ENCODE assay signal across 19 mouse cellular contexts in genomic region chr13:90143245-90143644, GRCm38 (mm10). TPM values are rescaled to one million over a fixed set of nuclear protein-coding genes. Genes with fewer than 3 reads are reported as not detected.
DNase-seq lines count a peak whose midpoint lies in the region; ATAC-seq and TF ChIP-seq lines count a peak whose summit lies in the region.
"Had no signal": no experiment of that assay in that cellular context is flagged by ENCODE, and none has a peak within 500 bp of the region (broad histone marks: within the 10 kb centered on the region; RNA-seq: fewer than 3 reads in every experiment).

No protein-coding gene starts in this region.

- peak; percentile 69 for ATAC-seq in midbrain, embryonic 11.5 days (ENCODE audit: low FRiP score)
- no peak for ATAC-seq in midbrain, postnatal 0 days (ENCODE audit: low FRiP score)
- peak; percentile 61; the same call in 1 of the 2 replicates for ATAC-seq in neural tube, embryonic 12.5 days (ENCODE audit: low FRiP score, low read depth)
- ATAC-seq: liver, embryonic 12.5 days; midbrain, embryonic 13.5 days had no signal

- H3K9ac ChIP-seq in midbrain, embryonic 11.5 days (ENCODE audit: low read length): no peak overlapping the region
- no peak overlapping the region for H3K9ac ChIP-seq in midbrain, postnatal 0 days (replicated peaks; ENCODE audit: low read length, poor library complexity, severe bottlenecking)
- no peak overlapping the region for H3K9ac ChIP-seq in neural tube, embryonic 12.5 days
- H3K9ac ChIP-seq: heart, embryonic 15.5 days; limb, embryonic 13.5 days; liver, embryonic 12.5 days; midbrain, embryonic 13.5 days had no signal

- H3K4me3 ChIP-seq in midbrain, embryonic 11.5 days (ENCODE audit: low read depth, low read length): no peak overlapping the region
- H3K4me3 ChIP-seq in midbrain, postnatal 0 days (ENCODE audit: low read depth, low read length): no peak overlapping the region
- no peak overlapping the region for H3K4me3 ChIP-seq in neural tube, embryonic 12.5 days
- H3K4me3 ChIP-seq: forebrain, embryonic 10.5 days; heart, embryonic 15.5 days; limb, embryonic 13.5 days; liver, embryonic 12.5 days; midbrain, embryonic 13.5 days had no signal

- TF ChIP-seq CTCF in midbrain, postnatal 0 days (IDR thresholded peaks at IDR 0.05): no peak

- no peaks in the 10 kb centered on the region for H3K27me3 ChIP-seq in midbrain, embryonic 11.5 days (ENCODE audit: control insufficient read depth, insufficient read depth, low read length)
- no peaks in the 10 kb centered on the region for H3K27me3 ChIP-seq in midbrain, postnatal 0 days (ENCODE audit: insufficient read depth, low read length)
- H3K27me3 ChIP-seq in neural tube, embryonic 12.5 days (replicated peaks): no peaks in the 10 kb centered on the region
- H3K27me3 ChIP-seq: heart, embryonic 15.5 days; limb, embryonic 13.5 days; liver, embryonic 12.5 days; midbrain, embryonic 13.5 days had no signal

- DNase-seq in midbrain, embryonic 11.5 days (ENCODE audit: low spot score, missing footprints): no peak
- DNase-seq in midbrain, postnatal 0 days (ENCODE audit: low spot score): no peak
- DNase-seq in ZHBTc4 (ENCODE audit: low read depth, low spot score): peak; percentile 31
- peak; percentile 63 for DNase-seq in embryo, embryonic 9.5 days (ENCODE audit: extremely low spot score)
- no peak for DNase-seq in layer of hippocampus, adult 9-11 months
- no peak for DNase-seq in thymus, postnatal 36 days
- DNase-seq: cerebellum, adult 11-12 months; cerebellum, postnatal 10 days; kidney, adult 2 months; lung, adult 18-20 months; lung, postnatal 10 days; thymus, adult 2 months had no signal

- H3K27ac ChIP-seq in midbrain, embryonic 11.5 days (ENCODE audit: low read depth, low read length): no peak overlapping the region
- no peak overlapping the region for H3K27ac ChIP-seq in midbrain, postnatal 0 days (ENCODE audit: low read depth, low read length)
- H3K27ac ChIP-seq in neural tube, embryonic 12.5 days: no peak overlapping the region
- H3K27ac ChIP-seq: forebrain, embryonic 10.5 days; heart, embryonic 15.5 days; kidney, postnatal 0 days; limb, embryonic 13.5 days; liver, embryonic 12.5 days; midbrain, embryonic 13.5 days had no signal

- no peaks in the 10 kb centered on the region for H3K9me3 ChIP-seq in midbrain, embryonic 11.5 days (ENCODE audit: control insufficient read depth, low read length)
- H3K9me3 ChIP-seq in midbrain, postnatal 0 days (ENCODE audit: low read length): no peaks in the 10 kb centered on the region
- H3K9me3 ChIP-seq in neural tube, embryonic 12.5 days: no peaks in the 10 kb centered on the region
- H3K9me3 ChIP-seq: forebrain, embryonic 10.5 days; heart, embryonic 15.5 days; limb, embryonic 13.5 days; liver, embryonic 12.5 days; midbrain, embryonic 13.5 days had no signal

- H3K36me3 ChIP-seq in midbrain, embryonic 11.5 days (ENCODE audit: control insufficient read depth, insufficient read depth, low read length): no peaks in the 10 kb centered on the region
- H3K36me3 ChIP-seq in midbrain, postnatal 0 days (ENCODE audit: insufficient read depth, low read length): no peaks in the 10 kb centered on the region
- no peaks in the 10 kb centered on the region for H3K36me3 ChIP-seq in neural tube, embryonic 12.5 days
- H3K36me3 ChIP-seq: forebrain, embryonic 10.5 days; heart, embryonic 15.5 days; limb, embryonic 13.5 days; liver, embryonic 12.5 days; midbrain, embryonic 13.5 days had no signal

- H3K4me1 ChIP-seq in midbrain, embryonic 11.5 days (ENCODE audit: control insufficient read depth, insufficient read depth, low read length): peaks cover 3% of the 10 kb centered on the region
- H3K4me1 ChIP-seq in midbrain, postnatal 0 days (ENCODE audit: insufficient read depth, low read length): no peaks in the 10 kb centered on the region
- H3K4me1 ChIP-seq in neural tube, embryonic 12.5 days: no peaks in the 10 kb centered on the region
- H3K4me1 ChIP-seq: heart, embryonic 15.5 days; limb, embryonic 13.5 days; liver, embryonic 12.5 days had no signal

- 16% methylated on average over 4 of the region's 4 CpGs for WGBS in midbrain, embryonic 11.5 days
- WGBS in midbrain, postnatal 0 days: 26% methylated on average over 4 of the region's 4 CpGs
- WGBS in neural tube, embryonic 12.5 days: 7% methylated on average over 4 of the region's 4 CpGs

- no peak overlapping the region for H3K4me2 ChIP-seq in midbrain, embryonic 11.5 days
- no peak overlapping the region for H3K4me2 ChIP-seq in midbrain, postnatal 0 days (ENCODE audit: low read depth, low read length, poor library complexity, severe bottlenecking)
- H3K4me2 ChIP-seq in neural tube, embryonic 12.5 days (replicated peaks): no peak overlapping the region
- H3K4me2 ChIP-seq: heart, embryonic 15.5 days; limb, embryonic 13.5 days; liver, embryonic 12.5 days; midbrain, embryonic 13.5 days had no signal

RNA-seq across cellular contexts. Expression of gene Xrcc4, which starts 53.8 kb away (rescaled TPM):
- 12.0 and 12.8 TPM in 2 replicates for polyA plus RNA-seq in midbrain, embryonic 11.5 days (2014; fragmentation: Nextera tagmentation; extraction: Ambion mirVana)
- total RNA-seq in midbrain, postnatal 0 days (2014; rRNA removed): 14.7 and 16.6 TPM in 2 replicates
- polyA plus RNA-seq in midbrain, postnatal 0 days (2015; fragmentation: Nextera tagmentation; extraction: Ambion mirVana): 16.5 and 19.1 TPM in 2 replicates
- 11.4 and 11.5 TPM in 2 replicates for polyA plus RNA-seq in neural tube, embryonic 12.5 days (2016; fragmentation: Nextera tagmentation; extraction: Ambion mirVana)

RNA-seq across cellular contexts. Expression of gene Tmem167, which starts 54.3 kb away (rescaled TPM):
- 61.6 and 64.0 TPM in 2 replicates for polyA plus RNA-seq in midbrain, embryonic 11.5 days (2014; fragmentation: Nextera tagmentation; extraction: Ambion mirVana)
- total RNA-seq in midbrain, postnatal 0 days (2014; rRNA removed): 26.9 and 32.6 TPM in 2 replicates
- 31.2 and 35.3 TPM in 2 replicates for polyA plus RNA-seq in midbrain, postnatal 0 days (2015; fragmentation: Nextera tagmentation; extraction: Ambion mirVana)
- 50.4 and 52.3 TPM in 2 replicates for polyA plus RNA-seq in neural tube, embryonic 12.5 days (2016; fragmentation: Nextera tagmentation; extraction: Ambion mirVana)

Comparison
In these comparisons a context has a peak if more than half of its experiments do, and no peak if none do; other contexts are left out.
1. DNase-seq: peak in ZHBTc4 (single experiment) and embryo, embryonic 9.5 days (single experiment); none in midbrain, embryonic 11.5 days (single experiment), midbrain, postnatal 0 days (single experiment), layer of hippocampus, adult 9-11 months (single experiment) and thymus, postnatal 36 days (0 of 2).